Mouse (Mus musculus) cerebellum, adult 18-20 months (tissue): ENCODE data around the gene Ggcx.

Source experiments
- DNase-seq, 2 experiments: peaks; one replicate each; pipeline ENCODE4 v3.0.0; 2021

The Ggcx gene

GRCm38 (mm10) chr6:72414076-72414756 lies at the start of gene Ggcx:
TSS of gene Ggcx (plus strand) at chr6:72414308.
- peak; percentile 95 to 96 for DNase-seq

GRCm38 (mm10) chr6:72364985-72365384 lies 49.1 kb upstream of the Ggcx start:
- no peak for DNase-seq

- DNase-seq = no peak
Observed at GRCm38 (mm10) chr6:72366304-72366703, 47.8 kb upstream of the Ggcx start.

GRCm38 (mm10) chr6:72366844-72367443 lies 47.2 kb upstream of the Ggcx start, which contains the start of gene Rnf181:
TSS of gene Rnf181 (minus strand) at chr6:72366956.
- no peak for DNase-seq

- no peak for DNase-seq
Observed at GRCm38 (mm10) chr6:72367460-72367974, 46.6 kb upstream of the Ggcx start.

- no peak for DNase-seq
Observed at GRCm38 (mm10) chr6:72369557-72369956, 44.6 kb upstream of the Ggcx start.

GRCm38 (mm10) chr6:72370091-72370490 lies 44.0 kb upstream of the Ggcx start:
- no peak for DNase-seq

- DNase-seq = no peak
Observed at GRCm38 (mm10) chr6:72371147-72371546, 43.0 kb upstream of the Ggcx start.

GRCm38 (mm10) chr6:72371571-72371970 lies 42.5 kb upstream of the Ggcx start:
- DNase-seq = no peak

- DNase-seq = no peak
Observed at GRCm38 (mm10) chr6:72373184-72373583, 40.9 kb upstream of the Ggcx start.

GRCm38 (mm10) chr6:72374206-72374605 lies 39.9 kb upstream of the Ggcx start:
- DNase-seq = no peak

- DNase-seq = no peak
Observed at GRCm38 (mm10) chr6:72374820-72375563, 39.1 kb upstream of the Ggcx start.

- DNase-seq = no peak
Observed at GRCm38 (mm10) chr6:72378510-72379234, 35.4 kb upstream of the Ggcx start.

GRCm38 (mm10) chr6:72379377-72380130 lies 34.6 kb upstream of the Ggcx start:
- no peak for DNase-seq

- DNase-seq = peak; percentile 42
Observed at GRCm38 (mm10) chr6:72380131-72380770, 33.9 kb upstream of the Ggcx start, which contains the start of gene Vamp5. TSS of gene Vamp5 (minus strand) at chr6:72380468.

GRCm38 (mm10) chr6:72382494-72382893 lies 31.6 kb upstream of the Ggcx start:
- no peak for DNase-seq

GRCm38 (mm10) chr6:72383142-72383820 lies 30.8 kb upstream of the Ggcx start:
- no peak for DNase-seq

GRCm38 (mm10) chr6:72383952-72384351 lies 30.2 kb upstream of the Ggcx start:
- no peak for DNase-seq

GRCm38 (mm10) chr6:72385258-72385657 lies 28.9 kb upstream of the Ggcx start:
- DNase-seq = no peak

- no peak for DNase-seq
Observed at GRCm38 (mm10) chr6:72386561-72386960, 27.5 kb upstream of the Ggcx start.

GRCm38 (mm10) chr6:72387816-72388215 lies 26.3 kb upstream of the Ggcx start:
- no peak for DNase-seq
